Mouse (Mus musculus) ovary, adult 18-20 months (tissue): ENCODE results near the gene Rftn2.
"Not testable (repeated sequence)": the region's sequence is repeated elsewhere in the genome, so short reads cannot be mapped to it uniquely, and the experiment has no call there.

Source experiments
- DNase-seq: peaks from one replicate; pipeline ENCODE4 v3.0.0; 2022; ENCODE audit warnings: low spot score, mixed read lengths

Gene Rftn2

DNA sequence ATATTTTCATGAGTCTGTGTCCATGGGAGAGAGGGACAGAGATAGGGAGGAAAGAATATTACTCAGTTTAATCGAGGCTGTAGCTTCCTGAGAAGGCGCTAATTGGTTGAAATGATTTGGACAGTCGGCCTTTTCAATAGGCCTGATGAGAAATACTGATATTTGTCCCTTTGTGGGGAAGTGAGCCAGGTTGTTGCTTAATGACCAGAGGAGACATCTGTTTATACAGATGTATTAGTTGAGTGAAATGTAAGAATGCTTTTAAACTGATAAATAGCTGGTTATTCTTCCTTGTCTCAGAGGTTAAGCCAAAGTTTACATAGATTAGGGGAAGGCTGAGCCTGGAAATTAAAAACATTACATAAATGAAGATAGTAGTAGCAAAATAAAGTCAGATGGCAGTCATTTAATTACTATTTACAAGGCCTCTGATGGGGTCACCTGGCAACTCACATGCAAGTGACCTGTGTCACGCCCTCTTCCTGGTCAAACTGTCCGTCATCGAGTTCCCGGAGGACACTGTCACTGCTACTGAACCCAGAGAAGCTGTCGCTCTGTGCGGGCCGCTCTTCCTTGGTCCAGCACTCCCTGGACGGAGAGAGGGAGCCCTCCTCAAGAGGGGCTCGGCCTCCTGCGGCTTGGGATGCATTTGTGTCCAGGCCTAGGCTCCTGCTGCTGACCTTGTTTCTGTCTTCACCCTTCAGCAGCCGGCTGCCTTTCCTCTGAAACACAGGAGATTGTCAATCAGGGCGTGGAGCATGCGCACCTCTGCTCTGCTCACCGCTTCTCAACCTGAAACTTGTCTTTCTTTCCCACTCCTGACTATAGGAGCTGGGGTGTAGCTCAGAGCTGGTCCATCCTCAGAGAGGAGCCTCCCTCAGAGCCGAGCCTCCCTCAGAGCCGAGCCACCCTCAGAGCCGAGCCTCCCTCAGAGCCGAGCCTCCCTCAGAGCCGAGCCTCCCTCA is 54.9 kb downstream of the Rftn2 start:
- DNase-seq = no peak

DNA sequence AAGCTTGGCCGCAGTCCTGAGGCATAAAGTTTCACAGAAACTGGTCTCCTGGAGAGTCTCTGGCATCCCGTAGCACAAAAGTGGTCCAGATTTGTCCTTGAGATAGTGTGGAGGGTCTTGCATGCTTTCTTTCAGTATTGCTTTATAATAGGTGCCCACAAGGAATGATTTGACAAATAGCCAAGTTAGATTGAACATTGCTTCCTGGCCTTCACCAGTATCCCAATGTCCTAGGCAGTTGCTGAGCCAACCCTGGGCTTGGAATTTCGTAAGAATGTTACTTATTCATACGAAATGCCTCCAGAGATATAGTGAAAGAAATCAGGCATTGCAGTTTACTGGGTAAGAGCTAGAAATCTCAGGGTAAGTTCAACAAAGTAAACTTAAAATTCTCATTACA is 58.0 kb downstream of the Rftn2 start:
- no peak for DNase-seq

DNA sequence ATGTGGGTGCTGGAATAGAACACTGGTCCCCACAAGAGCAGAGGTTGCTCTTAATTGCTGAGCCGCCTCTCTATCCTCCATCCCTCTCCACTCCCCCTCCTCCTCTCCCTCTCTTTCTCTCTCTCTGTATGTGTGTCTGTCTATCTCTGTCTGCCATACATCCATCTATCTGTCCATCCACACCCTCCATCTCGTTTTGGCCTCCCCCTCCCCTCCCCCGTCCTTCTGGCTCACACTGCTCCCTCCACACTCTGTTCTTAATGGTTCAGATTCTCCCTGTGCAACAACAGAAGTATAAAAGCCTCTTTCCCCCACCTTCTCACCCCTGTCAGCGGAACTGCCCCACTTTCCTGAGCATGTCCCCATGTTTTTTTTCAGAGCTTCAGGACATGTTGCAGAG is 59.0 kb downstream of the Rftn2 start:
- DNase-seq = no peak

DNA sequence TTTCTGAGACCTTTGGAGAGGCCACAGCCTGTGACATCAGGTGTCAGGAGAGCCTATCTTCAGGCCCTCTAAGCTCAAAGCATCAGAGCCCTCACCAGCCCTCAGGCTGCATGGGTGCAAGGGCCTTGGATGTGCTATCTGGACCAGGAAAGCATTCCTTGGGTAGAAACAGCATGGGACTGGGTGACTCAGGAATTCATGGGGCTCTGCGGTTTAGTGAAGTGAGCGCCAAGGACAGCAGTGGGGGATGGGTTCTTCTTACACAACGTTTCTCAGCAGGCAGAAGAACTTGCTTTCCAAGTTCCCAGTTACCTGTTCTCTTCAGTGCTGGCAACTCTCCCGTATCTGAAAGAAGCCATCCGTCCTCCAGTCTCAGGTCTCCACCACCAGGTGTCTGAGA is 62.6 kb downstream of the Rftn2 start:
- peak; percentile 36 for DNase-seq

DNA sequence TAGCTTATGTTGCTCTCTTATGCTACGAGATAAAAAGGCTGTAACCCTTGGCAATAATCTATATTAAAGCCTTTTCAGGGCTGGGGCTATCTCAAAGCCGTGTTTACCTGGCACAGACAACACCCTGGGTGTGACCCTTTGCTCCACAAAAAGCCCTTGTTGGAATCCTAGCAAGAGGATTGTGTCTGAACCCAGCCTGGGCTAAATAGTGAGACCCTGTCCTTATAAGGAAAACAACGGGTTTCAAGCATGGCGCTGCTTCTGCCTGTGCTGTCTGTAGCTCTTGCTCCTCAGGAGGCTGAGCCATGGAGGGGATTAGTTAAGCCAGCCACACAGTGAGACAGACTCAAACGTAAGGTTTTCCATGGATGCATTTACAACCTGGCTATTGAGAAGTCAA is 63.8 kb downstream of the Rftn2 start:
- no peak for DNase-seq

DNA sequence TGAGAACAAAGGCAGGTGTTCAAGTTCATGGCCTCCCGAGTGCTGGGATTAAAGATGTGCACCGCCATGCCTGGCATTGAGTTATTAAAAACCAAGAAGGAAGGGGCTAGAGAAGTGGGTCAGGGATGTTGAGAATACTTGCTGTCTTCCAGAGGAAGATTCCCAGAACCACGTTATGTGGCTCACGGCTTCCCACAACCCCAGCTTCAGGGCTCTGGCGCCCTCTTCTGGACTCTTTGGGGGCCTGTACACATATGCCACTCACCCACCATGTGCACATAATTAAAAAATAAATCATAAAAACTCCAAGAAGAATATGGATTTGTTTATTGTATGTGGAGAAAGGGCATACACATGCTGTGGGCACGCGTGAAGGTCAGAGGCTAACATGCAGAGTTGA is 64.7 kb downstream of the Rftn2 start:
- DNase-seq = no peak

DNA sequence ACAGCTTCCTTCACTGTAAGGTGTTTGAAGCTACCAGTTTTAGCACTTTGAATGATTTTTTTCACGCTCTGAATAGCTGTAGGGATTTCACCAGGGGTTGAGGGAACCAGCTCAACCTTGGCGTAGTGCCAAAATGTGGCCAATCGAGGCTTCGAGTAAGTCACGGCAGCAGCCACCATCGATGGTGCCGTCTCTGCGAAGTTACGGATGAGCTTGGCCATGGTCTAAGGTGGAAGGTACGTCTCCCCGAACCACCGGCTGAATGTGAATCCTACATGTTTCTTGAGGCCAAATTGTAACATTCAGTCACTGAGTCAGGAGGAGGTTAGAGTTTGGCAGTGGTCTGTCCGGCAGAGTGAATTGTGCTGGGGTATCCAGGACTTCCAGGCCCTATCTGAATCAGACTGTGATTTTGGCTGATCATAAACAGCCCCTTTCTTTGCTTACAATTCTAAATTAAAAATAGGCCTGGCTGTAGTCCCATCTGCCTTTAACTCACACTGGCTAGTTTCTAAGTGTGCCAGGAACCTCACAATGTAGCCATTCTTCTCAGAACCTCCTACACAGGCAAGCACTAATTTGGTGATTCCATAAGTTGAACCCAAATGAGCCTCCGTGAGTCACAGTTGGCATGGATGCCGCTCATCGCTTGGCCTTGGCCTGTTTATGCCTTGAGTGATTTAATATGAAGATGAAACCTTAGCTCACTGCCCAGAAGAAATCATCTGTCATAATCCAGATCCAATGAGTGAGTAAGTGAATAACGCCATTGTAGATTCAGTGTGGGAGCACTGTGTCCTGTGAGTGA is 65.5 kb downstream of the Rftn2 start:
- DNase-seq = peak; percentile 24

DNA sequence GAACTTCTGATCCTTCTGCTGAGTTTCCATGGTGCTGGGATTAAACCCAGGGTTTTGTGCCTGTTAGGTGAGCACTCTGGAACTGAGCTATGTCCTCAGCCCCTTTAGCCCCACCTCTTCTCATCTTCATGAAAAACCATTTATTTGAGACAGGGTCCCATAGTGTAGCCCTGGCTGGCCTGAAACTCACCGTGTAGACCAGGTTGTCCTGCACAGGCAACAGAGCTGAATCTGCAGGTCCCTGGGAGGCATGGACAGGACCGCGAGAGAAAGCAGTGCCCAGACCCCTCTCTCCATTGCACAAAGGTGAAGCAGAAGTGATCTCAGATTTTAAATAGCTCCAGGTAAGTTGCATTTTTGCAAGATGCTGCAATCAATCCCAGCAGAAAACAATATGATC is 66.4 kb downstream of the Rftn2 start:
- DNase-seq = no peak

DNA sequence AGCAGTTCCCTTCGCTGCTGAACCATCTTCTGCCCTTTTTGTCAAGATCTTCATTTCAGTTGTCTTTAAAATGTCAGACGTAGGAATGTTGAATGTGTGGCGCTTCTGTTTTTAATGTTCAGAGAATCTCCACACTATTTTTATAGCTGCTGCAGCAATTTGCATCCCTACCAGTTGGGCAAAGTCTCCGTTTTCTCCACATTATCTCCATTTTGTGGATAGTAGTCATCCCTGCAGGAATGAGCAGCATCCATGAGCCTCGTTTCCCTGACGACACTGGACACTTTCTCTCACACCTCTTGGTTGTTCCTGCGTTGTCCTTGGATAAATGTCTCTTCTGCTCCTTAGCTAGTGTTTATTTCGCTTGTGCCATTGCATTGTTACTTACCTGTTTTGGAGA is 67.8 kb downstream of the Rftn2 start:
- no peak for DNase-seq

DNA sequence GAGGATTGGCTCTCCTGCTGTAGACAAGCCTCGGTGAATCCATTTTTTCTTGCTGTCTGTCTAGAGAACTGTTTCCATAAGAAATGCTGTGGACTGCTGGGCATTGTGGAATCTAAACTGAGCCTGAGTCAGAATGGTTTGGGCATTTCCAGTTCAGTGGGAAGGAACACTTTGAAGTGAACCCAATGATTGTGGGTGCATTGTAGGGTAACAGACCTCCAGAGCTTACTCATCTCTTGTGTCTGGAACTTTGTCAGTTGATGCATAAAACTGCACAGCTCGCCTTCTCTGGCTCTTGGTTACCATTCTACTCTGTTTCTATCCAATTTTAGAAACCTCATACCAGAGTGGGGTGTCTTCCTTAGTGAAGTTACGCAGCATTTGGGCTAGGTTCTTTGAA is 68.4 kb downstream of the Rftn2 start:
- DNase-seq = no peak

DNA sequence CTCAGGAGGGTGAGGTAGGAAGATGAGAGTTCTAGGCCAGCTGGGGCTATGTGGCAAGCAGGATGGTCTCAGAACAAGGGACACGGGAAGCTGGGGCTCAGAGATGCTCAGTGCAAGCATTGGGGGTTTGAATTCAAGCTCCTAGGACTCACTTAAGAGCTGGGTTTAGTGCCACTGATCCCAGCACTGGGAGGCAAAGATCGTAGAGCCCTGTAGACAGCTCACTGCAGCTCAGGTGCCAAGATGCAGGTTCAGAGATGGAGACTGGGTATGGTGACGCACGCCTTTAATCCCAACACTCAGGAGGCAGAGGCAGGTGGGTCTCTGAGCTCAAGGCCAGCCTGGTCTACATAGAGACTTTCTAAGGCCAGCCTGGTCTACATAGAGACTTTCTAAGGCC is 69.3 kb downstream of the Rftn2 start:
- DNase-seq = no peak

DNA sequence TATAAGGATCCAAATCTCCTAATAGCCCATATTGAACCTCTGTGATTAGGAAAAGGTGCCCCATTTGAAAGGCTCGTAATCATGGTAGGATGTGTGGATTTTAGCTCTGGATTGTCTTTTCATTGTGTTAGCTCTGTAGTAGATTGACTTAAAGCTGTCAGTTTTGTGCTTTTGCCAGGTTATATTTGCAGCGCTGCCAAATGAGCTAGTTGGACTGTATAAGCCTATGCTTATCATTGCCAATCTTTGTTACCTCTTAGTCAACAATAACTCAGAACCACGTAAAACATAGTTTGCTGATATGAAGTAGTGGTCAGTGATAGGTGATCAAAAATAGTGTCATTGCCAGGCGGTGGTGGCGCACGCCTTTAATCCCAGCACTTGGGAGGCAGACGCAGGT is 81.0 kb downstream of the Rftn2 start:
- DNase-seq = no peak

DNA sequence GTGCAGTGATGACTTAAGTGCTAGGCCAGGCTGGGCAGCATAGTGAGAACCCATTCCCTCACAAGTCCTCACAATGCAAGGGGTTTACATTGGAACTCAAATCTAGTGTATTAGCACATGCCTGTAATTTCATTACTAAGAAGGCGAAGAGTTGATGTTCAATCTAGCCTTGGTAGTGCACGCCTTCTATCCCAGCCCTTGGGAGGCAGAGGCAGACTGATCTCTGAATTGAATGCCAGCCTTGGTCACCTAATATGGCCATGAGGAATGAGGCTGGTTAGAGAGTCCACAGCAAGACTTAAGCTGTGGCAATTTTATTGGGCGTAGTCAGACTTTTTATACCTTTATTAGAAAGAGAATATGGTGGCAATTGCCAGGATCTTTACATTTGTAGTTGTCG is 82.2 kb downstream of the Rftn2 start:
- no peak for DNase-seq

DNA sequence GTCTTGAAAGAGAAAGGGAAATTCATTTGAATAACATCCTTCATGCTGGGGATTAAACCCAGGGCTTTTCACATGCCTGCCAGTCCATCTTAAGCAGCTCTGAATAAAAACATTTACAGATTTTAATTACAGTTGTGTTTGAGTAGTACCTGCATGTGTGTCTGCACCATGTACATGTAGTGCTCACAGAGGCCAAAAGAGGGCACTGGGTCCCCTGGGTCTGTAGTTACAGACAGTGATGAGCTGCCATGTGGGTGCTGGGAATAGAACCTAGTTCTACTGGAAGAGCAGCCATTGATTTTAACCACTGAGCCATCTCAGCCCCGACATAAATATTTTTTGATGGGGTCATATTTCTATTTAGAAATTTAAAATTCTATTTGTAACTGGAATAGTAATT is 90.7 kb downstream of the Rftn2 start:
- no peak for DNase-seq

DNA sequence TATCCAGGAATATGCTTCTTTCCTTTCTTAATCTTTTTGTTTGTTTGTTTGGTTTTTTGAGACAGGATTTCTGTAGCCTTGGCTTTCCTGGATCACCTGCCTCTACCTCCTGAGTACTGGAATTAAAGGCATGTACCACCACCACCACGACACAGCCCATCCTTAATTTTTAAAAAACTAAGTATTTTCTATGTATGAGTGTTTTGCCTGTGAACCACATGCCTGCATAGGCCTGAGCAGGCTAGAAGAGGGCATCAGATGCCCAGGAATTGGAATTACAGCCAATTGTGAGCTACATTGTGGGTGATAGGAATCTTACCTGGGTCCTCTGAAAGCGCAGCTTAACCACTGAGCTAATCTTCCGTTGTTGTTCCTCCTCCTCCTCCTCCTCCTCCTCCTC is 92.3 kb downstream of the Rftn2 start:
- DNase-seq = no peak

DNA sequence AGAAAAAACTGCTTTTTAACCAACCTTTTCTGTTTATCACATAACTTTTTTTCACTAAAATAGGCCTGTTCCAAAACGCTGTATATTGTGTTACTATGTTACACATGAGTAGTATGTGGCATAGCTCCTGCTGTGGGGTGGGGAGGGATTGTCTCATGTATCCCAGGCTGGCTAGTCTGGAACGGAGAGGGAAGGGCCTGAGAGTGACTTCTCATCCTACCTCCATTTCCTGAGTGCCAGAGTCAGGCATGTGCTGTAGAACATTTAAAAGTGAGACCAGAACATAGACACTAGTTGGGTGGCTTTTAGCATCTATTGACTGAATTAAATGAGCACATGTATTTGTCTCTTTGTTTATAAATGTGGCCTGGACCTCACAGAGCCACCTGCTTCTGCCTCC is 93.4 kb downstream of the Rftn2 start:
- no peak for DNase-seq

DNA sequence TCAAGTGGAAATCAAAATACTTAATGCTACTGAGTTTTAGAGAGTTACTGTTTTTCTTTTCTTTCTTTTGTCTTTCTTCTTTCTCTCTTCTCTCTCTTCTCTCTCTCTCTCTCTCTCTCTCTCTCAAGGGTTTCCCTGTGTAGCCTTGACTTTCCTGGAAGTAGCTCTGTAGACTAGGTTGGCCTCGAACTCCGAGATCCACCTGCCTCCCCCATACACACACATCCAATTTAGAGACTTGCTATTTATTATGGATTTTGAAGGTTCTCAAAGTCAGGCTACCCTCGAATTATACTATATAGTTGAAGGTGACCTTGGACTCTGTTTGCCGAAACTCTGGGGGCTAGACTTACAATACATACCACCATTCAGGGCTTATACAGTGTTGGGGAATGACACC is 94.3 kb downstream of the Rftn2 start:
- DNase-seq = no peak

DNA sequence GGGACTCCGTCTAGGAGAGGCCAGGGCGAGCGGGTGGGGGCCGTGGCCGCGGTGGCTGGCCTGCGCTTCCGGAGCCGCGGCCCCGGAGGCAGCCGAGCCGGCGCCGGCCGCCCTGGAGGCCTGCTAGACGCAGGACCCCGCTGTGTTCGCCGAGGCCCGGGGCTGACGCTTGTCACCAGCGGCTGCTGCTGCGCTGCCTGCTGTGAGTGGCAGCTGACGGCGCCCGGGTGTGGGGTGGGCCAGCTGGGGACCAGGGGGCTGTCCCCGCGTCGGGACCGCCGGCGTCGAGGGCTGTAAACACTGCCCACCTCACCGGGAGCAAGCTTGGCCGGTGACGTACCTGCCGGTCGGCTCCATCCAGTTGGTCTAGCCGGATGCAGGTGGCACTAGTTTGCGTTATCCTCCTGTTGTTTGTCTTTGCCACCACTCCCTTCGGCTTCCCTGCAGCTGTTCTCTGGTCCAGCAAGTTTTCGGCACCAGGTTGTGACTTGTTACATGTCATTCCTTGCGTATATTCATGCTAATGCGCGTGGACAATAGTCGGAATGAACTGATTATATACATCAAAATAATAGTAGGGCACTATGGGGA is 95.1 kb downstream of the Rftn2 start:
- DNase-seq = no peak

DNA sequence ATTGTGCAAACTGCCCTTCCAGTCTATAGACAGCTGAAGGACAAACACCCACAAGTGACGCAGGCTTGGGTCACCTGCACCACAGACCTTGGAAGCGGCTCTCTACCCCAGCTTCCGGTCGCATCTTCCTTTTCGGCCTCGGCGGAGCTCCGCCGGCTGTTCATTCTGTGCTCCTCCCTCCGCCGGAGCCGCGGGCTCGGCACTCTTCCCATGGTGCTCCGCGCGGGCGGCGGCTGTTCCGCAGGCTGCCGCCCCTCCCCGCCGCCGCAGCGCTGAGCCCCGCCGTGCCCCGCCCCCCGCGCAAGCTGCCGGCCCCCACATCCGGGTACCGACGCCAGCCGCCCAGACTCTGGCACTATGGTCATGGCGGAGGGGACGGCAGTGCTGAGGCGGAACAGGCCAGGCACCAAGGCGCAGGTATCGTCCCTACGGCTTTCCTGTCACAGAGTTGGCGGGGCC is 95.6 kb downstream of the Rftn2 start, which contains the start of gene Mob4:
Gene Mob4 (plus strand): TSS at position 289 of the 459 bp plus-strand sequence.
- DNase-seq = peak; percentile 87

DNA sequence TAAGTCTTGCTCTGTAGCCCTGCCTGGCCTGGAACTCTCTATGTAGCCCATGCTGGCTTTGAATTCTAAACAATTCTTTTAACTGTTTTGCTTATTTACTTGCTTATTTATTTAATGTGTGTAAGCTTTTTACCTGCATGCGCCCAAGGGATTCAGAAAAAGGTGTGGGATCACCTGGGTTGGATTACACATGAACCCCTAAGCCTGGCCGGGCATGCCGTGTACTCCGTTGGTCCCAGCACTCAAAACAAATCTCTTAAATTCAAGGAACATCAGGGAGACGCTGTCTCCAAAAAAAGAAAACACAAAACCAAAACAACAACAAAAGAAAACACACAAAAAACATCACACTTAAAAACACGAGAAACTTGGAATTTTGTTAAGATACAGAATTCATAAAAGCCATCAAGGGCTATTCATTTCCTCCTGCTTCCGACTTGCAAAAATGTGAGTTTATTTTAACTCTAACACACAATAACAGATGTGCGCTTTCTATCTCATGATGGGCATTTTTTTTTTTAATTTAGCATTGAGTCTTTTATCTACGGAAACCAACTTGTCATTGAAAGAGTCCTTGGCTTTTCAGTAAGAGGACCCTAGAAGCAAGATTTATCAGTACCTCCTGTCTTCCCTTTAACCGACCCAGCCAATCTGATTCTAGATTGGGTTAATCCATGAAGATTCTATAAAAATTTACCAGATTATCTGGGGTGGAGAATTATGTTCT is 96.2 kb downstream of the Rftn2 start:
- no peak for DNase-seq

DNA sequence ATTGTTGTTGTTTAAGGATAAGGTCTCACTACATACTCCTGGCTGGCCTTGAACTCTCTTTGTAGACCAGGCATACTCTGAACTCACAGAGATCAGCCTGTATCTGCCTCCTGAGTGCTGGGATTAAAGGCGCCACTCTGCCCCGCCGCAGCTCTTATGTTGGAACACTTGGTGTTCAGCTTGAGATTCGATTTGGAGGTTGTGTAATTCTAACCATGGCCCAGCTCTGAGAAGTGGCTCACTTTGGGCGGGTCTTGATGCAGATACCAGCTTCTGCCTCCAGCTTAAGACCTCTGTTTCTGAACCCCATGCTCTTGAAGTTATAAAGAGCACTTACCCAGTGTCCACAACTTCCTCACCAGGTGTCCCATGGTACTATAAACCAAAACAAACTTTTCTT is 96.9 kb downstream of the Rftn2 start:
- DNase-seq = no peak

DNA sequence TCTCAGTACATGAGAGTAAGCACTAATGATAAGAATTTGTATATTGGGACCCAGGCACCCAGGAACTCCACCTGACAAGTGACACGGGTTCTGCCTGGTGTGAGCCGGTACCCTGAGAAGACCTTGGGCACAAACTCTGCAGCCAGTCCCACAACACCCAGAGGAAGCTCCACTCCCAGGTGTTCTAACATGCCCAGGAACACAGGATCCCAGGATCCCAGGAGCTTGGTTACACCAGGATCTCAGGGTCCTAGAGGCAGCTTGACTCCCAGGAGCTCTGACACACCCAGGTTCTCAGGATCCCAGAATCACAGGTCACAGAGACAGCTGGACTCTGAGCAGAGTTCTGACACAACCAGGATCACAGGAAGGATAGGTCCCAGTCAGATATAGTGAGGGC is 102.4 kb downstream of the Rftn2 start:
- not testable (repeated sequence) for DNase-seq
